Mouse (Mus musculus): Measurements from ENCODE around the gene Kcne3. TPM values are rescaled to one million over a fixed set of nuclear protein-coding genes. Genes with fewer than 3 reads are reported as not detected.

Gene Kcne3
- polyA plus RNA-seq, 1 experiment = 193 TPM

GRCm38 (mm10) chr7:100227158-100227875, 51.0 kb downstream of the Kcne3 start, which contains the start of gene Pgm2l1:
Pgm2l1 (plus strand) TSS chr7:100227394.
- Histone ChIP-seq H3K27me3 (ENCODE audit: control insufficient read depth, insufficient read depth, low read length) (no peaks in the 10 kb centered on the region), H3K36me3 (ENCODE audit: control insufficient read depth, insufficient read depth, low read length) (no peaks in the 10 kb centered on the region), H3K27ac (ENCODE audit: control insufficient read depth, insufficient read depth, low read depth, low read length) (peak within 1 kb of the TSS; percentile 70), H3K4me3 (ENCODE audit: control insufficient read depth, low read depth, low read length) (peak within 1 kb of the TSS; percentile 90), H3K4me1 (ENCODE audit: control insufficient read depth, insufficient read depth, low read length) (peaks cover 2% of the 10 kb centered on the region; the same call in 1 of the 2 replicates)
- TF ChIP-seq CTCF (IDR thresholded peaks at IDR 0.05; ENCODE audit: control insufficient read depth, insufficient read depth, insufficient replicate concordance, low read depth, low read length) (no peak), POLR2A (IDR thresholded peaks at IDR 0.05; ENCODE audit: control insufficient read depth, low read depth, low read length) (peak; percentile 48)

- Histone ChIP-seq H3K27me3 (ENCODE audit: control insufficient read depth, insufficient read depth, low read length) (no peaks in the 10 kb centered on the region), H3K4me1 (ENCODE audit: control insufficient read depth, insufficient read depth, low read length) (peaks cover 2% of the 10 kb centered on the region; the same call in 1 of the 2 replicates), H3K36me3 (ENCODE audit: control insufficient read depth, insufficient read depth, low read length) (no peaks in the 10 kb centered on the region), H3K27ac (ENCODE audit: control insufficient read depth, insufficient read depth, low read depth, low read length) (peak overlapping the region; percentile 70), H3K4me3 (ENCODE audit: control insufficient read depth, low read depth, low read length) (peak overlapping the region; percentile 90)
- TF ChIP-seq POLR2A (IDR thresholded peaks at IDR 0.05; ENCODE audit: control insufficient read depth, low read depth, low read length) (no peak), CTCF (IDR thresholded peaks at IDR 0.05; ENCODE audit: control insufficient read depth, insufficient read depth, insufficient replicate concordance, low read depth, low read length) (no peak)
Observed at GRCm38 (mm10) chr7:100227896-100228525, 51.7 kb downstream of the Kcne3 start.

GRCm38 (mm10) chr7:100228957-100229356, 52.7 kb downstream of the Kcne3 start:
- TF ChIP-seq POLR2A (IDR thresholded peaks at IDR 0.05; ENCODE audit: control insufficient read depth, low read depth, low read length) (no peak), CTCF (IDR thresholded peaks at IDR 0.05; ENCODE audit: control insufficient read depth, insufficient read depth, insufficient replicate concordance, low read depth, low read length) (no peak)
- H3K27ac ChIP-seq (ENCODE audit: control insufficient read depth, insufficient read depth, low read depth, low read length) = no peak overlapping the region
- H3K27me3 ChIP-seq (ENCODE audit: control insufficient read depth, insufficient read depth, low read length) = no peaks in the 10 kb centered on the region
- peaks cover 2% of the 10 kb centered on the region; the same call in 1 of the 2 replicates for H3K4me1 ChIP-seq (ENCODE audit: control insufficient read depth, insufficient read depth, low read length)
- no peak overlapping the region for H3K4me3 ChIP-seq (ENCODE audit: control insufficient read depth, low read depth, low read length)
- H3K36me3 ChIP-seq (ENCODE audit: control insufficient read depth, insufficient read depth, low read length) = no peaks in the 10 kb centered on the region

GRCm38 (mm10) chr7:100230646-100231045, 54.3 kb downstream of the Kcne3 start:
- Histone ChIP-seq H3K36me3 (ENCODE audit: control insufficient read depth, insufficient read depth, low read length) (no peaks in the 10 kb centered on the region), H3K4me3 (ENCODE audit: control insufficient read depth, low read depth, low read length) (no peak overlapping the region), H3K27me3 (ENCODE audit: control insufficient read depth, insufficient read depth, low read length) (no peaks in the 10 kb centered on the region), H3K27ac (ENCODE audit: control insufficient read depth, insufficient read depth, low read depth, low read length) (no peak overlapping the region), H3K4me1 (ENCODE audit: control insufficient read depth, insufficient read depth, low read length) (peaks cover 2% of the 10 kb centered on the region; the same call in 1 of the 2 replicates)
- TF ChIP-seq CTCF (IDR thresholded peaks at IDR 0.05; ENCODE audit: control insufficient read depth, insufficient read depth, insufficient replicate concordance, low read depth, low read length) (no peak), POLR2A (IDR thresholded peaks at IDR 0.05; ENCODE audit: control insufficient read depth, low read depth, low read length) (no peak)

GRCm38 (mm10) chr7:100231661-100232060, 55.4 kb downstream of the Kcne3 start:
- Histone ChIP-seq H3K27me3 (ENCODE audit: control insufficient read depth, insufficient read depth, low read length) (no peaks in the 10 kb centered on the region), H3K27ac (ENCODE audit: control insufficient read depth, insufficient read depth, low read depth, low read length) (no peak overlapping the region), H3K4me1 (ENCODE audit: control insufficient read depth, insufficient read depth, low read length) (peaks cover 2% of the 10 kb centered on the region; the same call in 1 of the 2 replicates), H3K36me3 (ENCODE audit: control insufficient read depth, insufficient read depth, low read length) (no peaks in the 10 kb centered on the region), H3K4me3 (ENCODE audit: control insufficient read depth, low read depth, low read length) (no peak overlapping the region)
- TF ChIP-seq POLR2A (IDR thresholded peaks at IDR 0.05; ENCODE audit: control insufficient read depth, low read depth, low read length) (no peak), CTCF (IDR thresholded peaks at IDR 0.05; ENCODE audit: control insufficient read depth, insufficient read depth, insufficient replicate concordance, low read depth, low read length) (no peak)

- TF ChIP-seq POLR2A (IDR thresholded peaks at IDR 0.05; ENCODE audit: control insufficient read depth, low read depth, low read length) (no peak), CTCF (IDR thresholded peaks at IDR 0.05; ENCODE audit: control insufficient read depth, insufficient read depth, insufficient replicate concordance, low read depth, low read length) (no peak)
- H3K4me3 ChIP-seq (ENCODE audit: control insufficient read depth, low read depth, low read length) = no peak overlapping the region
- no peak overlapping the region for H3K27ac ChIP-seq (ENCODE audit: control insufficient read depth, insufficient read depth, low read depth, low read length)
- H3K36me3 ChIP-seq (ENCODE audit: control insufficient read depth, insufficient read depth, low read length) = no peaks in the 10 kb centered on the region
- H3K27me3 ChIP-seq (ENCODE audit: control insufficient read depth, insufficient read depth, low read length) = no peaks in the 10 kb centered on the region
- H3K4me1 ChIP-seq (ENCODE audit: control insufficient read depth, insufficient read depth, low read length) = no peaks in the 10 kb centered on the region
Observed at GRCm38 (mm10) chr7:100233681-100234080, 57.4 kb downstream of the Kcne3 start.

Other genes starting within 250 kb of the Kcne3 start
- gene Rnf169, start 196.1 kb upstream of the Kcne3 start, polyA plus RNA-seq (2012; rRNA removed) = 1.6 TPM in 2 replicates
- gene Chrdl2, start 170.3 kb upstream of the Kcne3 start, polyA plus RNA-seq (2012; rRNA removed) = 0.38 and 1.2 TPM in 2 replicates
- gene Pold3, start 54.9 kb upstream of the Kcne3 start, polyA plus RNA-seq (2012; rRNA removed) = 50.6 and 51.6 TPM in 2 replicates
- gene Lipt2, start 17.2 kb upstream of the Kcne3 start, polyA plus RNA-seq (2012; rRNA removed) = 2.2 TPM in 2 replicates
- 5.3 and 6.5 TPM in 2 replicates for gene Pgm2l1, start 50.9 kb downstream of the Kcne3 start, polyA plus RNA-seq (2012; rRNA removed)
- 0.23 and 1.4 TPM in 2 replicates for gene P4ha3, start 109.0 kb downstream of the Kcne3 start, polyA plus RNA-seq (2012; rRNA removed)
- gene C2cd3, start 195.7 kb downstream of the Kcne3 start, polyA plus RNA-seq (2012; rRNA removed) = 39.7 and 41.8 TPM in 2 replicates
- gene Ppme1, start 195.8 kb downstream of the Kcne3 start, polyA plus RNA-seq (2012; rRNA removed) = 129 and 138 TPM in 2 replicates